In the genomic region with DNA sequence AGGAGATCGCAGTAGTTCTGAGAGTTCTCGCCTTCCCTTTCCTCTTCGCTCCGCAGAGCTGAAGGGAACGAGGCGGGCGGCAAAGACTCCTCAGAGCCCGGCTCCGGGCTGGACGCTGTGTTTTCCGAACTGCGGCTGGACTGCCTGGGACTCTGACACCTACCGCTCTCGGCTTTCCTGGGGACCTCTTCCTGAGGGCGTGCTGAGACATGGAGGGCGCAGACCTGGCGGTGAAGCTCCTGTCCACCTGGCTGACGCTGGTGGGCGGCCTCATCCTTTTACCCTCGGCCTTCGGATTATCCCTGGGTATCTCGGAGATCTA, we compare ENCODE assay signal across 8 mouse cellular contexts. TPM values are rescaled to one million over a fixed set of nuclear protein-coding genes. Genes with fewer than 3 reads are reported as not detected.
DNase-seq lines count a peak whose midpoint lies in the region; ATAC-seq and TF ChIP-seq lines count a peak whose summit lies in the region.

No protein-coding gene starts in this region.

- H3K9ac ChIP-seq in hindbrain, embryonic 14.5 days, result peak overlapping the region; percentile 47
- peak overlapping the region; percentile 54 for H3K9ac ChIP-seq in midbrain, embryonic 14.5 days (replicated peaks; ENCODE audit: low read length)

- H3K27ac ChIP-seq in layer of hippocampus, adult 2 months, result peak overlapping the region; percentile 53; the same call in 1 of the 2 replicates
- H3K27ac ChIP-seq in embryonic facial prominence, embryonic 10.5 days (replicated peaks), result peak overlapping the region; percentile 59
- H3K27ac ChIP-seq in hindbrain, embryonic 14.5 days, result no peak overlapping the region
- no peak overlapping the region for H3K27ac ChIP-seq in midbrain, embryonic 14.5 days (replicated peaks; ENCODE audit: low read depth, low read length)

- H3K27me3 ChIP-seq in embryonic facial prominence, embryonic 10.5 days (replicated peaks; ENCODE audit: low read depth, poor library complexity, severe bottlenecking), result peaks cover 60% of the 10 kb centered on the region
- peaks cover 64% of the 10 kb centered on the region for H3K27me3 ChIP-seq in hindbrain, embryonic 14.5 days (ENCODE audit: control insufficient read depth, insufficient read depth, low read length)
- H3K27me3 ChIP-seq in midbrain, embryonic 14.5 days (ENCODE audit: control insufficient read depth, insufficient read depth, low read length), result peaks cover 49% of the 10 kb centered on the region

- 1% methylated on average over 22 of the region's 22 CpGs for WGBS in embryonic facial prominence, embryonic 10.5 days
- WGBS in hindbrain, embryonic 14.5 days, result under 1% methylated on average over 22 of the region's 22 CpGs
- WGBS in midbrain, embryonic 14.5 days, result 0% methylated on average over 22 of the region's 22 CpGs

- peak overlapping the region; percentile 82 for H3K4me2 ChIP-seq in hindbrain, embryonic 14.5 days (replicated peaks)
- H3K4me2 ChIP-seq in midbrain, embryonic 14.5 days (ENCODE audit: low read length), result peak overlapping the region; percentile 100

- peak overlapping the region; percentile 78 for H3K4me3 ChIP-seq in layer of hippocampus, adult 2 months
- peak overlapping the region; percentile 78 for H3K4me3 ChIP-seq in embryonic facial prominence, embryonic 10.5 days
- H3K4me3 ChIP-seq in hindbrain, embryonic 14.5 days (replicated peaks; ENCODE audit: low read length), result peak overlapping the region; percentile 42
- peak overlapping the region; percentile 54 for H3K4me3 ChIP-seq in midbrain, embryonic 14.5 days (replicated peaks; ENCODE audit: low read depth, low read length)

- ATAC-seq in hindbrain, embryonic 14.5 days (ENCODE audit: low FRiP score), result no peak
- ATAC-seq in midbrain, embryonic 14.5 days (ENCODE audit: low FRiP score, low TSS enrichment), result peak; percentile 20; the same call in 1 of the 2 replicates

- H3K36me3 ChIP-seq in embryonic facial prominence, embryonic 10.5 days (replicated peaks), result no peaks in the 10 kb centered on the region
- H3K36me3 ChIP-seq in hindbrain, embryonic 14.5 days (replicated peaks; ENCODE audit: control insufficient read depth, insufficient read depth), result no peaks in the 10 kb centered on the region
- no peaks in the 10 kb centered on the region for H3K36me3 ChIP-seq in midbrain, embryonic 14.5 days (ENCODE audit: control insufficient read depth, insufficient read depth, low read length)

- peaks cover 21% of the 10 kb centered on the region for H3K4me1 ChIP-seq in embryonic facial prominence, embryonic 10.5 days
- H3K4me1 ChIP-seq in hindbrain, embryonic 14.5 days (replicated peaks; ENCODE audit: control insufficient read depth, insufficient read depth, low read length), result peaks cover 14% of the 10 kb centered on the region
- H3K4me1 ChIP-seq in midbrain, embryonic 14.5 days (ENCODE audit: control insufficient read depth, insufficient read depth, low read length), result peaks cover 16% of the 10 kb centered on the region

- no peak for DNase-seq in layer of hippocampus, adult 2 months (ENCODE audit: low spot score in 2 of 2)
- no peak for DNase-seq in layer of hippocampus, postnatal 10 days (ENCODE audit: low spot score in 2 of 2)
- no peak for DNase-seq in embryonic facial prominence, embryonic 10.5 days (ENCODE audit: low spot score)
- DNase-seq in hindbrain, embryonic 14.5 days (ENCODE audit: low spot score), result no peak
- peak; percentile 50 for DNase-seq in midbrain, embryonic 14.5 days
- DNase-seq in right cerebral cortex, adult 2 months (ENCODE audit: low spot score in 2 of 2), result no peak
- DNase-seq in Muller cell, postnatal 12 days (ENCODE audit: inconsistent ontology term), result no peak
- DNase-seq in ovary, postnatal 10 days (ENCODE audit: low spot score), result no peak

- H3K9me3 ChIP-seq in embryonic facial prominence, embryonic 10.5 days, result peaks cover 5% of the 10 kb centered on the region
- H3K9me3 ChIP-seq in hindbrain, embryonic 14.5 days (ENCODE audit: control insufficient read depth, low read length), result 0 out of 2 replicates have a peak, but pooled peaks cover 7% of the 10 kb centered on the region
- H3K9me3 ChIP-seq in midbrain, embryonic 14.5 days (ENCODE audit: control insufficient read depth, low read length), result no peaks in the 10 kb centered on the region

- no peak for TF ChIP-seq CTCF in layer of hippocampus, adult 2 months (conservative IDR thresholded peaks at IDR 0.05)

RNA-seq across cellular contexts. Expression of gene Gpat3, which starts 1.0 kb away (rescaled TPM):
- total RNA-seq in layer of hippocampus, adult 2 months (2021), result 1 to 10 TPM; 2.1 to 3.7 TPM
- 1 to 10 TPM; 2.4 to 2.7 TPM for total RNA-seq in layer of hippocampus, postnatal 10 days (2021)
- polyA plus RNA-seq in embryonic facial prominence, embryonic 10.5 days (2016; fragmentation: Nextera tagmentation; extraction: Ambion mirVana), result 0.74 and 0.90 TPM in 2 replicates
- 1.4 and 1.9 TPM in 2 replicates for polyA plus RNA-seq in hindbrain, embryonic 14.5 days (2014; fragmentation: Nextera tagmentation; extraction: Ambion mirVana)
- 0.09 TPM in 1 of 2 replicates, not detected in the other for polyA plus RNA-seq in midbrain, embryonic 14.5 days (2014; fragmentation: Nextera tagmentation; extraction: Ambion mirVana)

RNA-seq across cellular contexts. Expression of gene Abraxas1, which starts 25.8 kb away (rescaled TPM):
- total RNA-seq in layer of hippocampus, adult 2 months (2021), result 1 to 10 TPM; 8.4 to 9.5 TPM
- 1 to 10 TPM; 5.9 to 6.1 TPM for total RNA-seq in layer of hippocampus, postnatal 10 days (2021)
- polyA plus RNA-seq in embryonic facial prominence, embryonic 10.5 days (2016; fragmentation: Nextera tagmentation; extraction: Ambion mirVana), result 30.7 and 32.8 TPM in 2 replicates
- 11.4 and 14.9 TPM in 2 replicates for polyA plus RNA-seq in hindbrain, embryonic 14.5 days (2014; fragmentation: Nextera tagmentation; extraction: Ambion mirVana)
- polyA plus RNA-seq in midbrain, embryonic 14.5 days (2014; fragmentation: Nextera tagmentation; extraction: Ambion mirVana), result 11.1 and 16.0 TPM in 2 replicates

RNA-seq across cellular contexts. Expression of gene Mrps18c, which starts 48.1 kb away (rescaled TPM):
- total RNA-seq in layer of hippocampus, adult 2 months (2021), result 10 to 100 TPM; 55.6 to 66.2 TPM
- 10 to 100 TPM; 55.4 to 63.7 TPM for total RNA-seq in layer of hippocampus, postnatal 10 days (2021)
- 202 and 214 TPM in 2 replicates for polyA plus RNA-seq in embryonic facial prominence, embryonic 10.5 days (2016; fragmentation: Nextera tagmentation; extraction: Ambion mirVana)
- polyA plus RNA-seq in hindbrain, embryonic 14.5 days (2014; fragmentation: Nextera tagmentation; extraction: Ambion mirVana), result 142 and 160 TPM in 2 replicates
- polyA plus RNA-seq in midbrain, embryonic 14.5 days (2014; fragmentation: Nextera tagmentation; extraction: Ambion mirVana), result 160 and 171 TPM in 2 replicates

RNA-seq across cellular contexts. Expression of gene Helq, which starts 48.2 kb away (rescaled TPM):
- 10 to 100 TPM; 15.8 to 18.1 TPM for total RNA-seq in layer of hippocampus, adult 2 months (2021)
- 10 to 100 TPM; 17.2 to 24.7 TPM for total RNA-seq in layer of hippocampus, postnatal 10 days (2021)
- polyA plus RNA-seq in embryonic facial prominence, embryonic 10.5 days (2016; fragmentation: Nextera tagmentation; extraction: Ambion mirVana), result 24.0 and 25.4 TPM in 2 replicates
- 20.1 and 23.8 TPM in 2 replicates for polyA plus RNA-seq in hindbrain, embryonic 14.5 days (2014; fragmentation: Nextera tagmentation; extraction: Ambion mirVana)
- polyA plus RNA-seq in midbrain, embryonic 14.5 days (2014; fragmentation: Nextera tagmentation; extraction: Ambion mirVana), result 23.9 and 25.4 TPM in 2 replicates

Comparison
In these comparisons a context has a peak if more than half of its experiments do, and no peak if none do; other contexts are left out.
1. H3K27ac ChIP-seq: peak in layer of hippocampus, adult 2 months (single experiment) and embryonic facial prominence, embryonic 10.5 days (single experiment); none in hindbrain, embryonic 14.5 days (single experiment) and midbrain, embryonic 14.5 days (single experiment).
2. Peak in every context shown above with its lines, with median percentiles within 50 percentile points of each other: H3K4me3 ChIP-seq.